Mouse (Mus musculus): ENCODE results near the gene Mtf1.
A peak's percentile ranks its signal among the peaks of the same experiment; 100 is the strongest.

- no peak for TF ChIP-seq CTCF (IDR thresholded peaks at IDR 0.05 in 2 of 3, conservative IDR thresholded peaks at IDR 0.05 in 1 of 3; ENCODE audit: control insufficient read depth in 1 of 3, insufficient read depth in 1 of 3, low read depth in 2 of 3, low read length in 3 of 3, poor library complexity in 1 of 3, severe bottlenecking in 1 of 3)
- TF ChIP-seq EP300 (IDR thresholded peaks at IDR 0.05; ENCODE audit: low read depth in 1 of 2, low read length in 2 of 2): 0 out of 4 replicates have a peak, but pooled peaks of 1 of the 2 experiments have one; percentile 3
- no peak for TF ChIP-seq POLR2AphosphoS5 (IDR thresholded peaks at IDR 0.05; ENCODE audit: borderline replicate concordance, low read depth, low read length)
Observed at GRCm38 (mm10) chr4:124765802-124766565, 35.9 kb upstream of the Mtf1 start.

Data from MEL (cell line).